Mouse (Mus musculus) left cerebral cortex, postnatal 14 days (tissue): ENCODE measurements around the gene Scn11a. TPM values are rescaled to one million over a fixed set of nuclear protein-coding genes. Genes with fewer than 3 reads are reported as not detected.

Source experiments
- DNase-seq, 2 experiments: peaks; one replicate each; pipeline ENCODE4 v3.0.0; 2021 to 2022; ENCODE audit warnings: low spot score in 2 of 2, mixed read lengths in 1 of 2
- intact Hi-C: fragments of 180-260 bp; cut with DNase I; formaldehyde crosslinking; loops from one replicate; pipeline ENCODE4 v1.15.1; 2025
- total RNA-seq, 2 experiments: library from RNA; stranded (reverse); gene quantifications; 2 replicates each; pipeline ENCODE4 v1.2.3; 2021

The Scn11a gene
- total RNA-seq, 2 experiments from 2014 or later, result 0.13 to 0.40 TPM

DNA sequence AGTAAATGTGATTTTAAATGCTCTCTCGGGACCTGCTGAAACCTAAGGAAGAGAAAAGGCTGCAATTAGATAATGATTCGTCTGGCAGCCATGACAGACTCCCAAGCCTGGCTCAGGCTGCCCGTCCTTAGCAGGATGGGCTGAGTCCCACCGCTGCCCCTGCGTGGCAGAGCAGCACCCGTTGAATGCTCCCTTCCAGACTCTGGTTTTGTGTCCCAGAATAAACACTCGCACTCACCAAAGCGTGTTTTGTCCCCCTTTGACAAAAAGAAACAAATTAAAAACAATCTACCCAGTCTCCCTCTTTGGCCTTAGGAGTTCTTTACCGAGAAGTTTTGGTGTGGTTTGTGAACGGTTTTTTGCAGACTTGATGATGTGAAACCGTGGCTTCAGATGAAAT, 106.0 kb downstream of the Scn11a start, which contains the start of gene Scn10a:
TSS of gene Scn10a (minus strand) at position 101 of the 400 bp plus-strand sequence.
- no peak for DNase-seq
- intact Hi-C loops, result no loop called here

DNA sequence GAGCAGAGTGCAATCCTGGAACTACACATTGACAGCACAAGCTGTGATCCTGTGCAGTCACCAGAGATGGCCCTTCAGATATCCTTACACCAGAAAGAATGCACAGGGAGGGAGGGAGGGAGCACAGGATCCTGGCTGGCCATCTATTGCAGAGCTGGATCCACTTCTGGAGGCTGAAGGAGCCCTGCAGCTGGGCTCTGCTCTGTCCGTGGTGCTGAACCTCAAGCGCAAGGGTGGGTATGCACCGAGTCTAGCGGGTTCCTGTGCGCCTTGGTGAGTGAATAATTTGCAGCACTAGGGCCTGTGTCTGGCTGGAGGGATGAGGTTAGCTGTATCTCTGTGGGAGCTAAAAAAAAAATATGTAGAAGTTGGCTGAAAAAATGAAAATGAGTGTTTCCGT, 118.6 kb downstream of the Scn11a start:
- intact Hi-C loops, result no loop called here
- peak in 1 of 2 experiments; percentile 34 for DNase-seq

Other genes starting within 250 kb of the Scn11a start
- 1 to 10 TPM; 1.9 to 3.0 TPM for gene Scn5a, start 246.4 kb downstream of the Scn11a start, total RNA-seq
- under 1 TPM; 0.17 to 0.20 TPM for gene Scn10a, start 106.1 kb downstream of the Scn11a start, total RNA-seq
- gene Wdr48, start 69.4 kb upstream of the Scn11a start, total RNA-seq, result 10 to 100 TPM; 75.3 to 79.6 TPM
- 10 to 100 TPM; 31.3 to 33.7 TPM for gene Gorasp1, start 112.1 kb upstream of the Scn11a start, total RNA-seq
- under 1 TPM; 0.55 TPM for gene Ttc21a, start 112.2 kb upstream of the Scn11a start, total RNA-seq
- gene Csrnp1, start 159.2 kb upstream of the Scn11a start, total RNA-seq, result 10 to 100 TPM in 1 of 2 experiments, 1 to 10 TPM in 1; 9.4 to 11.1 TPM
- under 1 TPM; 0.08 to 0.09 TPM for gene Xirp1, start 198.1 kb upstream of the Scn11a start, total RNA-seq
- 10 to 100 TPM; 34.9 to 36.7 TPM for gene Cx3cr1, start 244.4 kb upstream of the Scn11a start, total RNA-seq